Mouse (Mus musculus): ENCODE data around the gene Ppp1r13l. TPM values are rescaled to one million over a fixed set of nuclear protein-coding genes. Genes with fewer than 3 reads are reported as not detected.
A peak's percentile ranks its signal among the peaks of the same experiment; 100 is the strongest.

Ppp1r13l gene
- polyA plus RNA-seq, 1 experiment from 2014 or later = 4.9 TPM

- peak overlapping the region; percentile 84 for H3K4me3 ChIP-seq (ENCODE audit: low read depth, low read length)
- no peaks in the 10 kb centered on the region for H3K27me3 ChIP-seq (replicated peaks; ENCODE audit: control insufficient read depth, insufficient read depth, low read length)
- H3K9ac ChIP-seq (ENCODE audit: low read length) = peak overlapping the region; percentile 73
- no peaks in the 10 kb centered on the region for H3K9me3 ChIP-seq (ENCODE audit: control insufficient read depth, low read length)
- ATAC-seq (replicated peaks; ENCODE audit: low FRiP score, low TSS enrichment, low read depth) = peak; percentile 62
- H3K4me1 ChIP-seq (replicated peaks; ENCODE audit: control insufficient read depth, insufficient read depth, low read length) = peaks cover 14% of the 10 kb centered on the region
- H3K27ac ChIP-seq (ENCODE audit: low read depth) = no peak overlapping the region
- no peak for DNase-seq (ENCODE audit: low spot score)
- WGBS = under 1% methylated on average over 29 of the region's 37 CpGs
- peaks cover 31% of the 10 kb centered on the region for H3K36me3 ChIP-seq (ENCODE audit: control insufficient read depth, insufficient read depth, low read length)
- peak overlapping the region; percentile 89 for H3K4me2 ChIP-seq (ENCODE audit: low read length)
Measured at GRCm38 (mm10) chr7:19382166-19382541, 22.6 kb downstream of the Ppp1r13l start.

- no peak overlapping the region for H3K4me2 ChIP-seq (ENCODE audit: low read length)
- H3K27me3 ChIP-seq (replicated peaks; ENCODE audit: control insufficient read depth, insufficient read depth, low read length) = no peaks in the 10 kb centered on the region
- no peak overlapping the region for H3K9ac ChIP-seq (ENCODE audit: low read length)
- H3K36me3 ChIP-seq (ENCODE audit: control insufficient read depth, insufficient read depth, low read length) = peaks cover 45% of the 10 kb centered on the region
- WGBS = 86% methylated on average over 9 of the region's 9 CpGs
- DNase-seq (ENCODE audit: low spot score) = no peak
- H3K9me3 ChIP-seq (ENCODE audit: control insufficient read depth, low read length) = no peaks in the 10 kb centered on the region
- no peak for ATAC-seq (replicated peaks; ENCODE audit: low FRiP score, low TSS enrichment, low read depth)
- peaks cover 14% of the 10 kb centered on the region for H3K4me1 ChIP-seq (replicated peaks; ENCODE audit: control insufficient read depth, insufficient read depth, low read length)
- no peak overlapping the region for H3K27ac ChIP-seq (ENCODE audit: low read depth)
- H3K4me3 ChIP-seq (ENCODE audit: low read depth, low read length) = no peak overlapping the region
Measured at GRCm38 (mm10) chr7:19383708-19384107, 24.2 kb downstream of the Ppp1r13l start.

GRCm38 (mm10) chr7:19388699-19389413, 29.3 kb downstream of the Ppp1r13l start:
- no peaks in the 10 kb centered on the region for H3K27me3 ChIP-seq (replicated peaks; ENCODE audit: control insufficient read depth, insufficient read depth, low read length)
- H3K4me2 ChIP-seq (ENCODE audit: low read length) = no peak overlapping the region
- WGBS = 87% methylated on average over 9 of the region's 10 CpGs
- ATAC-seq (replicated peaks; ENCODE audit: low FRiP score, low TSS enrichment, low read depth) (no peak), DNase-seq (ENCODE audit: low spot score) (no peak)
- no peak overlapping the region for H3K27ac ChIP-seq (ENCODE audit: low read depth)
- H3K4me3 ChIP-seq (ENCODE audit: low read depth, low read length) = no peak overlapping the region
- no peaks in the 10 kb centered on the region for H3K9me3 ChIP-seq (ENCODE audit: control insufficient read depth, low read length)
- H3K4me1 ChIP-seq (replicated peaks; ENCODE audit: control insufficient read depth, insufficient read depth, low read length) = no peaks in the 10 kb centered on the region
- H3K36me3 ChIP-seq (ENCODE audit: control insufficient read depth, insufficient read depth, low read length) = peaks cover 96% of the 10 kb centered on the region
- no peak overlapping the region for H3K9ac ChIP-seq (ENCODE audit: low read length)

- Histone ChIP-seq H3K36me3 (ENCODE audit: control insufficient read depth, insufficient read depth, low read length) (peaks cover 64% of the 10 kb centered on the region), H3K9me3 (ENCODE audit: control insufficient read depth, low read length) (no peaks in the 10 kb centered on the region), H3K9ac (ENCODE audit: low read length) (no peak overlapping the region), H3K4me3 (ENCODE audit: low read depth, low read length) (no peak overlapping the region), H3K4me2 (ENCODE audit: low read length) (no peak overlapping the region), H3K27ac (ENCODE audit: low read depth) (no peak overlapping the region), H3K27me3 (replicated peaks; ENCODE audit: control insufficient read depth, insufficient read depth, low read length) (no peaks in the 10 kb centered on the region), H3K4me1 (replicated peaks; ENCODE audit: control insufficient read depth, insufficient read depth, low read length) (no peaks in the 10 kb centered on the region)
- ATAC-seq (replicated peaks; ENCODE audit: low FRiP score, low TSS enrichment, low read depth) = no peak
- DNase-seq (ENCODE audit: low spot score) = no peak
- WGBS = 85% methylated on average over 8 of the region's 8 CpGs
Measured at GRCm38 (mm10) chr7:19394484-19394883, 34.9 kb downstream of the Ppp1r13l start.

GRCm38 (mm10) chr7:19399496-19400280, 40.1 kb downstream of the Ppp1r13l start:
- ATAC-seq (replicated peaks; ENCODE audit: low FRiP score, low TSS enrichment, low read depth) (peak; percentile 56), DNase-seq (ENCODE audit: low spot score) (peak; percentile 73)
- H3K4me3 ChIP-seq (ENCODE audit: low read depth, low read length) = peak overlapping the region; percentile 15
- peaks cover 4% of the 10 kb centered on the region; the same call in 1 of the 2 replicates for H3K9me3 ChIP-seq (ENCODE audit: control insufficient read depth, low read length)
- H3K27me3 ChIP-seq (replicated peaks; ENCODE audit: control insufficient read depth, insufficient read depth, low read length) = peaks cover 24% of the 10 kb centered on the region
- peak overlapping the region; percentile 39 for H3K4me2 ChIP-seq (ENCODE audit: low read length)
- H3K9ac ChIP-seq (ENCODE audit: low read length) = no peak overlapping the region
- H3K4me1 ChIP-seq (replicated peaks; ENCODE audit: control insufficient read depth, insufficient read depth, low read length) = no peaks in the 10 kb centered on the region
- H3K36me3 ChIP-seq (ENCODE audit: control insufficient read depth, insufficient read depth, low read length) = peaks cover 12% of the 10 kb centered on the region
- 3% methylated on average over 27 of the region's 27 CpGs for WGBS
- H3K27ac ChIP-seq (ENCODE audit: low read depth) = no peak overlapping the region

- peaks cover 30% of the 10 kb centered on the region for H3K27me3 ChIP-seq (replicated peaks; ENCODE audit: control insufficient read depth, insufficient read depth, low read length)
Measured at GRCm38 (mm10) chr7:19400946-19401345, 41.4 kb downstream of the Ppp1r13l start.

GRCm38 (mm10) chr7:19402535-19403112, 43.1 kb downstream of the Ppp1r13l start:
- Histone ChIP-seq H3K36me3 (ENCODE audit: control insufficient read depth, insufficient read depth, low read length) (no peaks in the 10 kb centered on the region), H3K27me3 (replicated peaks; ENCODE audit: control insufficient read depth, insufficient read depth, low read length) (peaks cover 36% of the 10 kb centered on the region), H3K4me3 (ENCODE audit: low read depth, low read length) (no peak overlapping the region), H3K4me1 (replicated peaks; ENCODE audit: control insufficient read depth, insufficient read depth, low read length) (no peaks in the 10 kb centered on the region), H3K9ac (ENCODE audit: low read length) (no peak overlapping the region), H3K27ac (ENCODE audit: low read depth) (no peak overlapping the region), H3K4me2 (ENCODE audit: low read length) (no peak overlapping the region), H3K9me3 (ENCODE audit: control insufficient read depth, low read length) (peaks cover 4% of the 10 kb centered on the region; the same call in 1 of the 2 replicates)
- 86% methylated on average over 9 of the region's 9 CpGs for WGBS
- DNase-seq (ENCODE audit: low spot score) (no peak), ATAC-seq (replicated peaks; ENCODE audit: low FRiP score, low TSS enrichment, low read depth) (no peak)

More at GRCm38 (mm10) chr7:19400946-19401345, 41.4 kb downstream of the Ppp1r13l start:
- DNase-seq (ENCODE audit: low spot score) (no peak), ATAC-seq (replicated peaks; ENCODE audit: low FRiP score, low TSS enrichment, low read depth) (no peak)
- no peak overlapping the region for H3K4me2 ChIP-seq (ENCODE audit: low read length)
- H3K4me3 ChIP-seq (ENCODE audit: low read depth, low read length) = no peak overlapping the region
- no peak overlapping the region for H3K27ac ChIP-seq (ENCODE audit: low read depth)
- 81% methylated on average over 4 of the region's 4 CpGs for WGBS
- H3K9ac ChIP-seq (ENCODE audit: low read length) = no peak overlapping the region
- peaks cover 4% of the 10 kb centered on the region; the same call in 1 of the 2 replicates for H3K9me3 ChIP-seq (ENCODE audit: control insufficient read depth, low read length)
- H3K4me1 ChIP-seq (replicated peaks; ENCODE audit: control insufficient read depth, insufficient read depth, low read length) = no peaks in the 10 kb centered on the region
- peaks cover under 1% of the 10 kb centered on the region; the same call in 1 of the 2 replicates for H3K36me3 ChIP-seq (ENCODE audit: control insufficient read depth, insufficient read depth, low read length)

- DNase-seq (ENCODE audit: low spot score) (peak; percentile 77), ATAC-seq (replicated peaks; ENCODE audit: low FRiP score, low TSS enrichment, low read depth) (peak; percentile 77)
- no peaks in the 10 kb centered on the region for H3K4me1 ChIP-seq (replicated peaks; ENCODE audit: control insufficient read depth, insufficient read depth, low read length)
- H3K4me3 ChIP-seq (ENCODE audit: low read depth, low read length) = peak within 1 kb of the TSS; percentile 58
- H3K36me3 ChIP-seq (ENCODE audit: control insufficient read depth, insufficient read depth, low read length) = no peaks in the 10 kb centered on the region
- H3K27me3 ChIP-seq (replicated peaks; ENCODE audit: control insufficient read depth, insufficient read depth, low read length) = peaks cover 36% of the 10 kb centered on the region
- H3K9me3 ChIP-seq (ENCODE audit: control insufficient read depth, low read length) = peaks cover 4% of the 10 kb centered on the region; the same call in 1 of the 2 replicates
- peak within 1 kb of the TSS; percentile 41 for H3K9ac ChIP-seq (ENCODE audit: low read length)
- H3K27ac ChIP-seq (ENCODE audit: low read depth) = no peak within 1 kb of the TSS
- WGBS = 1% methylated on average over 62 of the region's 62 CpGs
- peak within 1 kb of the TSS; percentile 98 for H3K4me2 ChIP-seq (ENCODE audit: low read length)
Measured at GRCm38 (mm10) chr7:19403731-19404296, 44.3 kb downstream of the Ppp1r13l start, which contains the start of gene Klc3. Gene Klc3, minus strand, starts transcription at chr7:19404104.

All from intestine, embryonic 14.5 days (tissue).